Mouse (Mus musculus): ENCODE data around the gene Acvr1. TPM values are rescaled to one million over a fixed set of nuclear protein-coding genes. Genes with fewer than 3 reads are reported as not detected.

Acvr1 gene
- polyA plus RNA-seq, 2 experiments, result 13.2 to 30.3 TPM

DNA sequence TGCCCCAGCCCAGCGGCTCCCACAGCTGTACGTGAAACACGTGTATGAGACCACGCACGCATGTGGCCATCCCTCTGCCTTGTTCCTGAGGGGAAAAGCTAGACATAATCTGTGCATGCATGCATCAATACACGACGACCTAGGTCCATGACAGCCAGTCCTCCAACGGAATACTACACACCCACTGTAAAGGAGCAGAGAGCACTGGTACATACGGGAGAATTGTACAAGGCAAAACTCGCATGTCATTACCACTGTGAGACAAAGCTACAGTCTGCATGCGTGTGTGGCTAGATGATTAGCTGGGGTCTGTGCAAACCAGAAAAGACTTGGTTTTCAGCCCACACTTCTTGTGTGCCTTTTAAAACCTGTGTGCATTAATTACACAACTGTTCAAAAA, 52.5 kb downstream of the Acvr1 start:
- Histone ChIP-seq H3K9me3 (ENCODE audit: control insufficient read depth, low read length) (no peaks in the 10 kb centered on the region), H3K27ac (replicated peaks; ENCODE audit: low read depth, low read length) (no peak overlapping the region), H3K9ac (ENCODE audit: low read depth, low read length, severe bottlenecking) (no peak overlapping the region), H3K27me3 (ENCODE audit: control insufficient read depth, insufficient read depth, low read length) (no peaks in the 10 kb centered on the region), H3K4me1 (ENCODE audit: control insufficient read depth, insufficient read depth, low read length) (peaks cover 25% of the 10 kb centered on the region), H3K36me3 (ENCODE audit: control insufficient read depth, insufficient read depth, low read length) (no peaks in the 10 kb centered on the region; the same call in 1 of the 2 replicates), H3K4me2 (replicated peaks; ENCODE audit: low read depth, low read length, severe bottlenecking) (no peak overlapping the region), H3K4me3 (replicated peaks; ENCODE audit: low read length) (no peak overlapping the region)
- 92% methylated on average over 11 of the region's 11 CpGs for WGBS
- TF ChIP-seq POLR2A (IDR thresholded peaks at IDR 0.05; ENCODE audit: borderline replicate concordance, extremely low read depth, insufficient read depth, insufficient read length), result no peak
- ATAC-seq (ENCODE audit: low FRiP score, low read depth) (no peak), DNase-seq (ENCODE audit: low spot score) (no peak)

DNA sequence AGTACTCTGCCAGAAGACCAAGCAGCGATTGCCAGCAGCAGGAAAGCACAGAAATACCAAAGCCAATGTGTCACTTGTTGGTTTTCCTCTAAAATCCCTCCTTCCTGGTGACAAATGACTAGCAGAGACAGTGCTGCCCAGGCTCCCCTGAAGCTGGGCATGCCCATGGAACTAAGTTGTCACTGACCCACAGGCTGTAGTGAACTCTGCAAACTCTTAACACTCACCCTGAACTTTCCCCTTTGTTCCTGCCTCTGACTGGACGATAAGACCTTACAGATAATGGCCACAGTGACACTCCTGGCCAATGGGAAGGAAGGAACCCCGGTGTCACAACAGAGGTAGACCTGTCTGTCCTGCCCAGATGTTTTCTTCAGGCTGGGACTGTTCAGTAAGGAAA, 53.7 kb downstream of the Acvr1 start:
- ATAC-seq (ENCODE audit: low FRiP score, low read depth) (no peak), DNase-seq (ENCODE audit: low spot score) (no peak)
- Histone ChIP-seq H3K4me2 (replicated peaks; ENCODE audit: low read depth, low read length, severe bottlenecking) (no peak overlapping the region), H3K27ac (replicated peaks; ENCODE audit: low read depth, low read length) (no peak overlapping the region), H3K4me3 (replicated peaks; ENCODE audit: low read length) (no peak overlapping the region), H3K9me3 (ENCODE audit: control insufficient read depth, low read length) (no peaks in the 10 kb centered on the region), H3K4me1 (ENCODE audit: control insufficient read depth, insufficient read depth, low read length) (peaks cover 20% of the 10 kb centered on the region; the same call in 1 of the 2 replicates), H3K27me3 (ENCODE audit: control insufficient read depth, insufficient read depth, low read length) (no peaks in the 10 kb centered on the region), H3K9ac (ENCODE audit: low read depth, low read length, severe bottlenecking) (no peak overlapping the region), H3K36me3 (ENCODE audit: control insufficient read depth, insufficient read depth, low read length) (no peaks in the 10 kb centered on the region; the same call in 1 of the 2 replicates)
- no peak for TF ChIP-seq POLR2A (IDR thresholded peaks at IDR 0.05; ENCODE audit: borderline replicate concordance, extremely low read depth, insufficient read depth, insufficient read length)
- 77% methylated on average over 3 of the region's 3 CpGs for WGBS

DNA sequence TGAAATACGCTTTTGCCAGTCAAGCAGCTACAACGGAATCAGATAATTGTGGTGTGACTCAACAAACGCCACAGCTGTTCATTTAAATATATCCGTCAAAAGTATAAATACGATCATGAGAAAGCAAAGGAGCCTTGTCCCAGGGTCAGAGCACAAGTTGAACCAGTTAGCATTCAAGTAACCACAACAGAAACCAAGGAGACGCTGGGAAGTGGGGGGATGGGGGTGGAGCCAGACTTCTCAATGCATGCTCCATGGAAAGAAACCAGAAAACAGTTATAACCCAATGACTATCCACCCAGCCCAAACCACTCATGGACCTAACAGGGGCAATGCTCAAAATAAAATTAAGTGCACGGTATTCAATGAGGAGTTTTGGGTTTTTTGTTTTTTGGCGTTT, 56.8 kb downstream of the Acvr1 start:
- WGBS, result 75% methylated on average over 8 of the region's 8 CpGs

DNA sequence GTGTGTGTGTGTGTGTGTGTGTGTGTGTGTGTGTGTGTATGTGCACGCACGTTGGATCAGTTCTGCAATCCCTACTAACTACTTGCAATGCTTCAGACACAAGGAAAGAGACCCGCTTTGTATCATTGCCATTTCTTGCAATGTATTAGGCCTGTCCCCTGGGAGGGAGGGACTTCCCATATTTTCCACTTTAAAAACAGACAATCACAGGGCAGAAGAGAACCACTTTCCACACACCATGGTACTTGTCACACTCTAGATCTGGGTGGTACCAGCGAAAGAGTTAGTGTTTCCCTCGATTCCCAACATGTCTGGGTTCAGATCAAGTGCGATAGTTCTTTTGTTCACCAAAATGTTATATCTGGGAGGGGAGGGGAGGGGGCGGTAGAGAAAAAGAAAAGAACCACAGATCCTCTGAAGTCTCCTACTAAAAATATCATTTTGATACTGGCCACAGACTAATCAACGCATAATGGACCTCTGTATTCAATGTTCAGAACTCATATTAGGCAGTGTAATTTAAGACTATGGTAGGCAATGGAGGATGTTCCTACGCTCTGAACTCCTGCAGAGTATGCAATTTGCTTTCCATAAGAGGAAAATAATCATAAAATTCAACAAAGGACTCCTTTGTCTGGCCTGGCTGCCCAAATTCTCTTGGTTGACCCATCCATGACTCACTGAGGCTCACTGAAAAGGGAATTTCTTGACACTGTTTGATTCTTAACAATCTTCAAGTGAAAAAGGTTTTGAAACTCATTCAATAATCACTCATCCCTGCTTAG, 61.5 kb downstream of the Acvr1 start:
- peak; percentile 11; the same call in 1 of the 2 replicates for ATAC-seq (ENCODE audit: low FRiP score, low read depth)
- Histone ChIP-seq H3K4me3 (replicated peaks; ENCODE audit: low read length) (no peak overlapping the region), H3K36me3 (ENCODE audit: control insufficient read depth, insufficient read depth, low read length) (no peaks in the 10 kb centered on the region), H3K4me1 (ENCODE audit: control insufficient read depth, insufficient read depth, low read length) (no peaks in the 10 kb centered on the region), H3K9me3 (ENCODE audit: control insufficient read depth, low read length) (no peaks in the 10 kb centered on the region), H3K4me2 (replicated peaks; ENCODE audit: low read depth, low read length, severe bottlenecking) (no peak overlapping the region), H3K27ac (replicated peaks; ENCODE audit: low read depth, low read length) (no peak overlapping the region), H3K27me3 (ENCODE audit: control insufficient read depth, insufficient read depth, low read length) (no peaks in the 10 kb centered on the region), H3K9ac (ENCODE audit: low read depth, low read length, severe bottlenecking) (no peak overlapping the region)
- 88% methylated on average over 9 of the region's 9 CpGs for WGBS
- no peak for DNase-seq (ENCODE audit: low spot score)
- no peak for TF ChIP-seq POLR2A (IDR thresholded peaks at IDR 0.05; ENCODE audit: borderline replicate concordance, extremely low read depth, insufficient read depth, insufficient read length)

More for the DNA sequence above, 56.8 kb downstream of the Acvr1 start:
- Histone ChIP-seq H3K4me2 (replicated peaks; ENCODE audit: low read depth, low read length, severe bottlenecking) (no peak overlapping the region), H3K27ac (replicated peaks; ENCODE audit: low read depth, low read length) (no peak overlapping the region), H3K9ac (ENCODE audit: low read depth, low read length, severe bottlenecking) (no peak overlapping the region), H3K4me3 (replicated peaks; ENCODE audit: low read length) (no peak overlapping the region), H3K27me3 (ENCODE audit: control insufficient read depth, insufficient read depth, low read length) (no peaks in the 10 kb centered on the region), H3K36me3 (ENCODE audit: control insufficient read depth, insufficient read depth, low read length) (no peaks in the 10 kb centered on the region; the same call in 1 of the 2 replicates), H3K4me1 (ENCODE audit: control insufficient read depth, insufficient read depth, low read length) (0 out of 2 replicates have a peak, but pooled peaks cover 6% of the 10 kb centered on the region), H3K9me3 (ENCODE audit: control insufficient read depth, low read length) (no peaks in the 10 kb centered on the region)
- TF ChIP-seq POLR2A (IDR thresholded peaks at IDR 0.05; ENCODE audit: borderline replicate concordance, extremely low read depth, insufficient read depth, insufficient read length), result no peak
- ATAC-seq (ENCODE audit: low FRiP score, low read depth), result no peak
- DNase-seq (ENCODE audit: low spot score), result no peak

DNA sequence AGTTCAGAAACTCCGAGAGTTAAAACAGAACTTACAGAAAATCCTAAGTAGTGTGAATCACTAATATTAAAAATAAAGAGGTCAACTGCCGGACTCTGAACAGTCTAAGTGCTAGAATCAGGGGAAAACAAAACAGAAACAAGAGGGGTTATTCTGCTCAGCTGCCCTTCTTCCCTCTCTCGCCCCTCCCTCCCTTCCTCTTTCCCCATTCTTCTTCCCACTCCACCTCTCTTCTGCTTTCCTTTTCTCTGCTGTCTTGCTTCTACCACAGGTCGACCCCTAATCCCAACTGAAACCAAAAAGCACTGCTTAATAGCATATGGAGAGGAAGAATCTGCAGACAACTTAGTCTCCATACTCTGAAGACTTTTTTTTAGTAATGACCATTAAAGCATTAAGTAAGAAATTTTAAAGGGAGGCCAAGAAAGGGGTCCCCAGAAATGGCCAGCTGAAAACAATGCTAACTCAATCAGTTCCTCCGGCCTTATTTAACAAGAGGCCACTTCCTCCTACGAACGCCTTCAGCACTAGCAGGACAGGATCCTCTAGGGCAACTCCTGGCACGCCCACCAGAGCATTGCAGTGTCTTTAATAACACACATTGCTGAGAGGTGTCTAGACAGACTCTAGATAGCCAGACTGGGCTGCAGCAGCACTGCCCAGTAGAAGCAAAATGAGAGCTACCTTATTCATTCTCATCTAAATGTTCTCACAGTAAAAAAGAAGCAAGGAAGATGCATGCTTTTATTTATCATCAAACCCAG, 70.1 kb downstream of the Acvr1 start:
- WGBS, result 55% methylated on average over 8 of the region's 8 CpGs
- Histone ChIP-seq H3K4me2 (replicated peaks; ENCODE audit: low read depth, low read length, severe bottlenecking) (no peak overlapping the region), H3K9me3 (ENCODE audit: control insufficient read depth, low read length) (no peaks in the 10 kb centered on the region), H3K36me3 (ENCODE audit: control insufficient read depth, insufficient read depth, low read length) (no peaks in the 10 kb centered on the region), H3K27ac (replicated peaks; ENCODE audit: low read depth, low read length) (no peak overlapping the region), H3K27me3 (ENCODE audit: control insufficient read depth, insufficient read depth, low read length) (no peaks in the 10 kb centered on the region), H3K9ac (ENCODE audit: low read depth, low read length, severe bottlenecking) (no peak overlapping the region), H3K4me3 (replicated peaks; ENCODE audit: low read length) (no peak overlapping the region), H3K4me1 (ENCODE audit: control insufficient read depth, insufficient read depth, low read length) (no peaks in the 10 kb centered on the region)
- ATAC-seq (ENCODE audit: low FRiP score, low read depth) (no peak), DNase-seq (ENCODE audit: low spot score) (no peak)
- no peak for TF ChIP-seq POLR2A (IDR thresholded peaks at IDR 0.05; ENCODE audit: borderline replicate concordance, extremely low read depth, insufficient read depth, insufficient read length)

Measured in limb, embryonic 14.5 days (tissue).